Mouse (Mus musculus) frontal cortex, postnatal 14 days (tissue): ENCODE measurements around the gene Spx.

Experiments used
- DNase-seq, 2 experiments: peaks; one replicate each; pipeline ENCODE4 v3.0.0; 2022; ENCODE audit warnings: low spot score in 2 of 2

Gene Spx

DNA sequence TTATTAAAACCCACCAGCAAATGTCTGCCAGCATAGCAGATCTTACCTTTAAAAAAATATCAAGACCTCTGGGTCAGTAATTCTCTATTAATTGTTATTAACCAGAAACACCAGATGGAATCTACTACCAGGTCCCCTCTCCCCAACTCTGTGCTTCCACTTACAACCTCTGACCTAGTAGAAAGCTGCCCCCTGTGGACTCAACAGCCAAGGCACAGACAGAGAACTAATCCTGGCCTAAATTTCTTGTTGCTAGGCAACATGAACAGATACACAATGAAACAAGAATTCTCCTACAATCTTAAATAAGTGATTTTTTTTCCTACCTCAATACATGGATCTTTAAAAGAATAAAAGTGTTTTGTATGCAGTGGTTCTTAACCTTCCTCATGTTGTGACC lies 15.8 kb downstream of the Spx start:
- DNase-seq = no peak

DNA sequence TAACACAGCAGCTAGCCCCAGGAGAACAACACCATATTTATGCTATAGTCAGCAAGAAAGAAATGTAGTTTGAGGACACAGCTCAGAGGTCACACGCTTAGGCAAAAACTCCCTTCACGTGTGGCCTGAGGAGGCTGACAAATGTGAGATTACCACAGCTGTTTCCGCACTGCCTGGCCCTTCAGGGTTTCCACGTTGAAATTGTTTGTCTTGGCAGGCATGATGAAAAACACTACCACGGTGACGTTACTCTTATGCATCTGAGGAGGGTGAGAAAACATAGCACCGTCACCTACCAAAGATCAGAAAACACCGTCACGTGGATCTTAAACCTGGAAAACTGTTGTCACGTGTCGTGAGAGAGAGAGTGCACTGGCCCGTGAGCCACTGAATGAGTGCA lies 38.1 kb downstream of the Spx start:
- no peak for DNase-seq

DNA sequence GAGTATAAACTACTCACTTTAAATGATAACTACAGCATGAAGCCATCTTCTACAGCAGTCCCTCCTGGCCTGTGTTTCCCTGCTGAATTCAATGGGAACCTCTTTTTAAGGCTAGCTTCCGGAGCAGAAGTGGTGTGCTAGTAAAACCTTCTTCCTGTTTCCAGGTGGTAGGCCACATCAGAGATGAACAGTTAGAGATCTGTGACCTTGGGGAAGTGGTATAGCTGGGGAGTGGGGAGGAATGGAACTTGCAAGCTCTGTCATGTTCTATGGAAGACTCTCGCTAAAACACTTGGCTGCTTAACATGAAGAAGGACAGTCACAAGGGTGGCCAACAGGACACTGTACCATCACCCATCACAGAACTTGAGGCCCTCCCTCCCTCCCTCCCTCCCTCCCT lies 40.1 kb downstream of the Spx start:
- no peak for DNase-seq

DNA sequence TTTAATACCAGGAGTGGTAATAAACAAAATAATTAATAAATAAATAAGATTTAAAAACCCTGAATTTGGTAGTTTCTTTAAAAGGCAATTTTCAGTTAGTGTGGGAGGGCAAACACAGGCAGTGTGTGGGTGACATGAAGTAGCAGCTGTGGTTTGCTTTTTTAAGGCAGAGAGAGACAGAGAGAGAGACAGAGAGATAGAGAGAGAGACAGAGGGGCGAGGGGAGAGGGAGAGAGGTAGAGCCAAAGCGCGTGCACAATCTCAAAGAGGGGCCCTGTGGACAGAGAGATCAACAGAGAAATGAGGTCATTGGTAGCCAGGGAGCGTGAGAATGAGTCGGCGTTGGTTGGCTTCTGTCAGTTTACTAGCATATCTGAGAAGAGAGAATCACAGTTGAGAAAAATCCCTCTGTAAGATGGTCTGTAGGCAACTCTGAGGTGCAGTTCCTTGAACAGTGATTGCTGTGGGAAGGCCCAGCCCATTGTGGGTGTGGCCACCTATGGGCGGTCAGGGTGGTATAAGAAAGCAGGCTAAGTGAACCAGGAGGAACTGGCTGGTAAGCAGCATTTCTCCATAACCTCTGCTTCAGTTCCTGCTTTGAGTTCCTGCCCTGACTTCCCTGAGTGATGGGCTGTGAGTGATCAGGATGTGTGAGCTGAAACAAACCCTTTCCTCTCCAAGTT lies 42.2 kb downstream of the Spx start:
- no peak for DNase-seq

DNA sequence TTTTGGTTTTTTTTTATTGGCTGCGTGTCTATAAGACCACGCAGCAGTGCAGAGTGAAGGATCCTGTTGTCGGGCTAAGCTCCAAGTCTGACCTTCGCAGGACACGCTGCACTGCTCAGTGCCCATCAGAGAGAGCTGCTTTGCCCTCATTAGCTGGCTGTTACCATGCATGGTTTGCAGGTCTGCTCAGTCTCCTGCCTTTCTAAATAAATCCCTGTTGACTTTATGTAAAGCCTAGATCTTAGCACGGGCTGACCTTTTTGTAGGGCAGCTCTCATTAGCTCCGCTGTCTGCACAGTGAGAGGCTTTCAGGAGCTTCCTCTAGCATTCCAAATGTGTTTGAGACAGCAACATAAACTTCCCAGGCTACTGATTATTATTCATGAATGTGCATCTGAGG lies 44.8 kb downstream of the Spx start:
- no peak for DNase-seq

DNA sequence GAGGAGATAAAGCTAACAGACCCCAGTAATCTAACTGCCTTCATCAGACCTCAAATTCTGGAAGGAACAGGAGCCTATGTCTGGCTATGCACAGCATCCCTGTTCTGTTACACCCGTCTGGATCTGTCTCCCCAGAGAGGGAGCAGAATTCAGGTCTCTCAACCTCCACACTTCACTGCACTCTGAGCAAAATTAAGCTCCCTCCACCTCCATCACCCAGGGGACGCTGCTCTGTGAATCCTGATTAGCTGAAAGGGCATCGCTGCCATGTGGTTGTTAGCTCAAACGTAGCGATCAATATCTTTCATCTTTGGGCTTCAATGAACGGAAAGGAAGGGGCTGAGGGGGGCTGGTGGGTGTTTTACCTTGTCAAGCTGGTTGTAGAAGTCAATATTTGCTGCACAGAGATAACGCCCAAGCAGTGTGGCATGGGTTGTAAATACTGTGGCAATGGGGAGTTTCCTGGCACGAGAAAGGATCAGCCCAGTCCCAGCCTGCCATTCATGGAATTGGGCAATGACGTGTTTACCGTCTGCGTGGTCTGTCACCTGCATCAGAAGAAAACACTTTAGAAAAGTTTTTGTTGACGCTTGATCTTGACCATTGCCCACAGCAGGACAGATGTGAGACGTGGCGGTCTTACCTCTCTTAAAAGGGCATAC lies 45.9 kb downstream of the Spx start:
- no peak for DNase-seq

DNA sequence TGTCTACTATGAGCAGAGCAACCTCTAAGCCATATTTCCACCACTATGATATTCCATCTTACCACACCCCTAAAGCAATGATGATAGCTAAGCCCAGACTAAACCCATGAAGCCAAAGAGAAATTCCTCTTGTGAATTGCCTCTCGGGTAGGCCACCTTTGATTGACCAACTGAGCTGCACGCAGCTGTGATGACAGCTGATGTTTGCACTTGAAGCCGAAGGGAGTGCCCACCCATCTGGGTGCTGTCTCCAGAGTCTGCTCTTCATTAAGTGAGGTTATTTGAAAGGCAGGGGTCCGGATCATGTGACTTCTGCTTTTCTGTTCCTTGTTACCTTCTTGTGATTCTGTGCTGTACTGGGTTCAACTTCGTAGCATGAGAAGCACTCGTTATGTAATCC lies 49.0 kb downstream of the Spx start:
- DNase-seq = no peak
